Mouse (Mus musculus): ENCODE results near the gene Phactr3. TPM values are rescaled to one million over a fixed set of nuclear protein-coding genes. Genes with fewer than 3 reads are reported as not detected.

The Phactr3 gene
- total RNA-seq (2021): 100 to 1,000 TPM; 146 to 149 TPM
- long read RNA-seq, transcript Phactr3-202 (13 exons, 2,680 nt): major isoform, 46 of 96 reads
- long read RNA-seq, transcript Phactr3-201 (13 exons, 2,642 nt): minor isoform, 22 of 96 reads
- long read RNA-seq, partial matches to known transcripts: 18 of 96 reads
- long read RNA-seq, other reads (novel, unspliced or antisense): 6 of 96 reads

- DNase-seq (ENCODE audit: low spot score in 2 of 2): no peak
These were observed at the start of gene Phactr3 for GRCm38 (mm10) chr2:178118801-178119560. Gene Phactr3 (plus strand): TSS chr2:178118975.

- DNase-seq (ENCODE audit: low spot score in 2 of 2): peak in 1 of 2 experiments; percentile 49
These were observed 40.5 kb upstream of the Phactr3 start, which contains the start of gene Zfp931 for GRCm38 (mm10) chr2:178078166-178078717. Gene Zfp931 (minus strand): TSS chr2:178078476.

GRCm38 (mm10) chr2:178089586-178089985 lies 29.2 kb upstream of the Phactr3 start:
- DNase-seq (ENCODE audit: low spot score in 2 of 2): no peak

- DNase-seq (ENCODE audit: low spot score in 2 of 2): peak; percentile 45 to 80
These were observed 20.8 kb upstream of the Phactr3 start for GRCm38 (mm10) chr2:178098021-178098420.

- peak; percentile 45 to 84 for DNase-seq (ENCODE audit: low spot score in 2 of 2)
These were observed 16.8 kb upstream of the Phactr3 start for GRCm38 (mm10) chr2:178101957-178102356.

GRCm38 (mm10) chr2:178117946-178118345 lies 829 bp upstream of the Phactr3 start:
- DNase-seq (ENCODE audit: low spot score in 2 of 2): peak in 1 of 2 experiments; percentile 66

GRCm38 (mm10) chr2:178119561-178120355 lies 983 bp downstream of the Phactr3 start:
- DNase-seq (ENCODE audit: low spot score in 2 of 2): no peak

GRCm38 (mm10) chr2:178120356-178120645 lies 1.5 kb downstream of the Phactr3 start:
- DNase-seq (ENCODE audit: low spot score in 2 of 2): no peak

GRCm38 (mm10) chr2:178120651-178121374 lies 2.0 kb downstream of the Phactr3 start:
- no peak for DNase-seq (ENCODE audit: low spot score in 2 of 2)

- no peak for DNase-seq (ENCODE audit: low spot score in 2 of 2)
These were observed 2.6 kb downstream of the Phactr3 start for GRCm38 (mm10) chr2:178121375-178121688.

GRCm38 (mm10) chr2:178121946-178122665 lies 3.3 kb downstream of the Phactr3 start:
- no peak for DNase-seq (ENCODE audit: low spot score in 2 of 2)

GRCm38 (mm10) chr2:178123466-178123865 lies 4.7 kb downstream of the Phactr3 start:
- no peak for DNase-seq (ENCODE audit: low spot score in 2 of 2)

- no peak for DNase-seq (ENCODE audit: low spot score in 2 of 2)
These were observed 6.7 kb downstream of the Phactr3 start for GRCm38 (mm10) chr2:178125427-178125826.

GRCm38 (mm10) chr2:178126041-178126820 lies 7.5 kb downstream of the Phactr3 start:
- DNase-seq (ENCODE audit: low spot score in 2 of 2): no peak

GRCm38 (mm10) chr2:178128594-178128993 lies 9.8 kb downstream of the Phactr3 start:
- no peak for DNase-seq (ENCODE audit: low spot score in 2 of 2)

- DNase-seq (ENCODE audit: low spot score in 2 of 2): no peak
These were observed 10.4 kb downstream of the Phactr3 start for GRCm38 (mm10) chr2:178129161-178129560.

- no peak for DNase-seq (ENCODE audit: low spot score in 2 of 2)
These were observed 10.9 kb downstream of the Phactr3 start for GRCm38 (mm10) chr2:178129676-178130075.

GRCm38 (mm10) chr2:178130536-178130935 lies 11.8 kb downstream of the Phactr3 start:
- DNase-seq (ENCODE audit: low spot score in 2 of 2): no peak

GRCm38 (mm10) chr2:178131011-178131410 lies 12.2 kb downstream of the Phactr3 start:
- DNase-seq (ENCODE audit: low spot score in 2 of 2): no peak
